Mouse (Mus musculus): ENCODE measurements at regions not wholly inside any gene's neighbourhood (a gene's known extent, or its start where the extent isn't known, plus 50 kb on each side); places are given as distances from the start of the nearest gene placed in this dataset.
"Not testable (repeated sequence)": the region's sequence is repeated elsewhere in the genome, so short reads cannot be mapped to it uniquely, and the experiment has no call there.

- no peak overlapping the region for H3K4me3 ChIP-seq (ENCODE audit: low read depth, low read length)
- no peak overlapping the region for H3K27ac ChIP-seq (ENCODE audit: low read depth)
- H3K4me2 ChIP-seq (ENCODE audit: low read depth, low read length): no peak overlapping the region
- TF ChIP-seq CTCF (IDR thresholded peaks at IDR 0.05; ENCODE audit: low read depth) (no peak), EP300 (IDR thresholded peaks at IDR 0.05; ENCODE audit: low read depth) (no peak)
- no peaks in the 10 kb centered on the region for H3K27me3 ChIP-seq (ENCODE audit: insufficient read depth, low read length)
- H3K36me3 ChIP-seq (replicated peaks; ENCODE audit: insufficient read depth, low read length): no peaks in the 10 kb centered on the region
- H3K9me3 ChIP-seq (ENCODE audit: low read length): no peaks in the 10 kb centered on the region
- H3K4me1 ChIP-seq (ENCODE audit: insufficient read depth): peaks cover 4% of the 10 kb centered on the region; the same call in 1 of the 2 replicates
- WGBS (ENCODE audit: insufficient replicate concordance): 72% methylated on average over 1 of the region's 1 CpGs
- DNase-seq: no peak
- ATAC-seq: no peak
- no peak overlapping the region for H3K9ac ChIP-seq (replicated peaks)
Observed at GRCm38 (mm10) chr16:86823496-86823895, 530.5 kb upstream of the N6amt1 start.

GRCm38 (mm10) chr16:86821586-86821985 lies 532.4 kb upstream of the N6amt1 start:
- Histone ChIP-seq H3K9me3 (ENCODE audit: low read length) (no peaks in the 10 kb centered on the region), H3K36me3 (replicated peaks; ENCODE audit: insufficient read depth, low read length) (no peaks in the 10 kb centered on the region), H3K27me3 (ENCODE audit: insufficient read depth, low read length) (no peaks in the 10 kb centered on the region), H3K4me1 (ENCODE audit: insufficient read depth) (no peaks in the 10 kb centered on the region), H3K4me3 (ENCODE audit: low read depth, low read length) (no peak overlapping the region), H3K27ac (ENCODE audit: low read depth) (no peak overlapping the region), H3K4me2 (ENCODE audit: low read depth, low read length) (no peak overlapping the region), H3K9ac (replicated peaks) (no peak overlapping the region)
- ATAC-seq (no peak), DNase-seq (no peak)
- 79% methylated on average over 2 of the region's 2 CpGs for WGBS (ENCODE audit: insufficient replicate concordance)
- no peak for TF ChIP-seq EP300 (IDR thresholded peaks at IDR 0.05; ENCODE audit: low read depth)
- no peak for TF ChIP-seq CTCF (IDR thresholded peaks at IDR 0.05; ENCODE audit: low read depth)

- 56% methylated on average over 1 of the region's 1 CpGs for WGBS (ENCODE audit: insufficient replicate concordance)
- not testable (repeated sequence) for DNase-seq; H3K36me3 ChIP-seq (replicated peaks; ENCODE audit: insufficient read depth, low read length); H3K27me3 ChIP-seq (ENCODE audit: insufficient read depth, low read length); ATAC-seq; H3K4me2 ChIP-seq (ENCODE audit: low read depth, low read length); H3K4me1 ChIP-seq (ENCODE audit: insufficient read depth); H3K4me3 ChIP-seq (ENCODE audit: low read depth, low read length); H3K9ac ChIP-seq (replicated peaks); H3K9me3 ChIP-seq (ENCODE audit: low read length)
- peak overlapping the region; percentile 60 for H3K27ac ChIP-seq (ENCODE audit: low read depth)
Observed at GRCm38 (mm10) chr16:86818639-86819038, 535.3 kb upstream of the N6amt1 start.

- WGBS (ENCODE audit: insufficient replicate concordance): 42% methylated on average over 8 of the region's 8 CpGs
Observed at GRCm38 (mm10) chr16:86816763-86817593, 537.0 kb upstream of the N6amt1 start.

GRCm38 (mm10) chr16:86816006-86816405 lies 538.0 kb upstream of the N6amt1 start:
- H3K9me3 ChIP-seq (ENCODE audit: low read length): no peaks in the 10 kb centered on the region
- DNase-seq: no peak
- H3K36me3 ChIP-seq (replicated peaks; ENCODE audit: insufficient read depth, low read length): no peaks in the 10 kb centered on the region
- no peak overlapping the region for H3K9ac ChIP-seq (replicated peaks)
- H3K27ac ChIP-seq (ENCODE audit: low read depth): no peak overlapping the region
- no peak for ATAC-seq
- H3K4me3 ChIP-seq (ENCODE audit: low read depth, low read length): no peak overlapping the region
- no peak for TF ChIP-seq EP300 (IDR thresholded peaks at IDR 0.05; ENCODE audit: low read depth)
- no peak for TF ChIP-seq CTCF (IDR thresholded peaks at IDR 0.05; ENCODE audit: low read depth)
- no peak overlapping the region for H3K4me2 ChIP-seq (ENCODE audit: low read depth, low read length)
- 50% methylated on average over 2 of the region's 2 CpGs for WGBS (ENCODE audit: insufficient replicate concordance)
- H3K4me1 ChIP-seq (ENCODE audit: insufficient read depth): no peaks in the 10 kb centered on the region
- no peaks in the 10 kb centered on the region for H3K27me3 ChIP-seq (ENCODE audit: insufficient read depth, low read length)

More at GRCm38 (mm10) chr16:86816763-86817593, 537.0 kb upstream of the N6amt1 start:
- H3K4me1 ChIP-seq (ENCODE audit: insufficient read depth): no peaks in the 10 kb centered on the region
- H3K27me3 ChIP-seq (ENCODE audit: insufficient read depth, low read length): no peaks in the 10 kb centered on the region
- H3K36me3 ChIP-seq (replicated peaks; ENCODE audit: insufficient read depth, low read length): no peaks in the 10 kb centered on the region
- ATAC-seq: peak; percentile 91
- peak overlapping the region; percentile 42 for H3K4me2 ChIP-seq (ENCODE audit: low read depth, low read length)
- H3K9me3 ChIP-seq (ENCODE audit: low read length): no peaks in the 10 kb centered on the region
- peak overlapping the region; percentile 79 for H3K27ac ChIP-seq (ENCODE audit: low read depth)
- no peak for TF ChIP-seq EP300 (IDR thresholded peaks at IDR 0.05; ENCODE audit: low read depth)
- TF ChIP-seq CTCF (IDR thresholded peaks at IDR 0.05; ENCODE audit: low read depth): no peak
- H3K9ac ChIP-seq (replicated peaks): peak overlapping the region; percentile 12; the same call in 1 of the 2 replicates
- DNase-seq: peak; percentile 16
- peak overlapping the region; percentile 15; the same call in 1 of the 2 replicates for H3K4me3 ChIP-seq (ENCODE audit: low read depth, low read length)

GRCm38 (mm10) chr16:86812692-86813091 lies 541.3 kb upstream of the N6amt1 start:
- H3K9ac ChIP-seq (replicated peaks): no peak overlapping the region
- no peak overlapping the region for H3K27ac ChIP-seq (ENCODE audit: low read depth)
- no peaks in the 10 kb centered on the region for H3K9me3 ChIP-seq (ENCODE audit: low read length)
- ATAC-seq (no peak), DNase-seq (no peak)
- WGBS (ENCODE audit: insufficient replicate concordance): 74% methylated on average over 5 of the region's 5 CpGs
- no peak for TF ChIP-seq CTCF (IDR thresholded peaks at IDR 0.05; ENCODE audit: low read depth)
- no peak for TF ChIP-seq EP300 (IDR thresholded peaks at IDR 0.05; ENCODE audit: low read depth)
- H3K36me3 ChIP-seq (replicated peaks; ENCODE audit: insufficient read depth, low read length): no peaks in the 10 kb centered on the region
- no peak overlapping the region for H3K4me3 ChIP-seq (ENCODE audit: low read depth, low read length)
- H3K4me2 ChIP-seq (ENCODE audit: low read depth, low read length): no peak overlapping the region
- H3K27me3 ChIP-seq (ENCODE audit: insufficient read depth, low read length): no peaks in the 10 kb centered on the region
- H3K4me1 ChIP-seq (ENCODE audit: insufficient read depth): 0 out of 2 replicates have a peak, but pooled peaks cover 3% of the 10 kb centered on the region

Data from liver, postnatal 0 days (tissue).